Mouse (Mus musculus) ES-E14 (cell line): Measurements from ENCODE around the gene Lmx1b. TPM values are rescaled to one million over a fixed set of nuclear protein-coding genes. Genes with fewer than 3 reads are reported as not detected.

Experiments used
- DNase-seq: peaks from one replicate; pipeline ENCODE4 v3.0.0-alpha.2; 2013; ENCODE audit warnings: low read depth, low spot score
- H3K27ac ChIP-seq: 2 replicates; pipeline ENCODE4 v1.5.1; 2012; ENCODE audit warnings: low read depth, mild to moderate bottlenecking, low read length, moderate library complexity, mixed read lengths; ENCODE audit not compliant: poor library complexity, insufficient read depth, severe bottlenecking
- H3K36me3 ChIP-seq: 2 replicates; pipeline ENCODE4 v1.6.1; 2012; ENCODE audit warnings: mild to moderate bottlenecking, low read length, moderate library complexity, mixed read lengths; ENCODE audit not compliant: control insufficient read depth, poor library complexity, insufficient read depth, severe bottlenecking
- H3K4me1 ChIP-seq, 2 experiments: fragments of 150-350 bp in 1 of 2; sonication (generic) in 1 of 2; 2 replicates each; pipeline ENCODE4 v1.6.1; 2012; ENCODE audit warnings: low read length in 2 of 2, mild to moderate bottlenecking in 1 of 2, mixed read lengths in 1 of 2; ENCODE audit not compliant: control insufficient read depth in 2 of 2, insufficient read depth in 2 of 2, poor library complexity in 1 of 2
- H3K4me3 ChIP-seq, 2 experiments: fragments of 150-350 bp in 1 of 2; sonication (generic) in 1 of 2; 2 replicates each; pipeline ENCODE4 v1.5.1; 2012; ENCODE audit warnings: low read length in 2 of 2, low read depth in 1 of 2, mild to moderate bottlenecking in 1 of 2, mixed read lengths in 1 of 2; ENCODE audit not compliant: insufficient read depth in 1 of 2, poor library complexity in 1 of 2, severe bottlenecking in 1 of 2
- H3K9ac ChIP-seq: 2 replicates; pipeline ENCODE4 v1.6.1; 2012; ENCODE audit warnings: low read depth, mild to moderate bottlenecking, low read length, mixed read lengths; ENCODE audit not compliant: poor library complexity, insufficient read depth, severe bottlenecking
- H3K9me3 ChIP-seq: fragments of 150-350 bp; sonication (generic); 2 replicates; pipeline ENCODE4 v1.6.1; 2012; ENCODE audit warnings: low read depth, mild to moderate bottlenecking, low read length; ENCODE audit not compliant: control insufficient read depth, insufficient read depth
- CHD2 ChIP-seq: IDR thresholded peaks from 2 replicates; pipeline ENCODE4 v1.6.1; 2014; ENCODE audit warnings: mild to moderate bottlenecking, low read depth, low read length, inconsistent platforms
- HCFC1 ChIP-seq: IDR thresholded peaks from 2 replicates; pipeline ENCODE4 v1.6.1; 2012; ENCODE audit warnings: low read length, inconsistent platforms, borderline replicate concordance; ENCODE audit not compliant: insufficient read depth
- MAFK ChIP-seq: IDR thresholded peaks from 2 replicates; pipeline ENCODE4 v1.6.1; 2014; ENCODE audit warnings: mild to moderate bottlenecking, low read depth, low read length, inconsistent platforms; ENCODE audit not compliant: insufficient read depth
- ZC3H11A ChIP-seq: IDR thresholded peaks from 2 replicates; pipeline ENCODE4 v1.6.1; 2012; ENCODE audit warnings: low read depth, mild to moderate bottlenecking, inconsistent platforms, low read length, borderline replicate concordance
- ZNF384 ChIP-seq: IDR thresholded peaks from 2 replicates; pipeline ENCODE4 v1.6.1; 2012; ENCODE audit warnings: low read depth, low read length, inconsistent platforms
- in situ Hi-C, 2 experiments: fragments of 600-800 bp; cut with MboI; formaldehyde crosslinking; loops; one replicate each; pipeline ENCODE4 v1.15.1; 2025; ENCODE audit warnings: low sequenced_read_pairs in 2 of 2, inconsistent platforms in 1 of 2; ENCODE audit not compliant: unreplicated experiment in 2 of 2
- total RNA-seq: library from RNA; depleted of rRNA; stranded (reverse); fragments of 300-350 nt; gene quantifications from 2 replicates; pipeline ENCODE4 v1.2.3, GENCODE M21; 2012

Gene Lmx1b
- total RNA-seq, 1 experiment: 0.67 TPM

GRCm38 (mm10) chr2:33683095-33683494 lies 42.8 kb upstream of the Lmx1b start:
- no peak for TF ChIP-seq CHD2
- TF ChIP-seq ZNF384: no peak
- no peak for TF ChIP-seq ZC3H11A
- no peak for TF ChIP-seq MAFK
- no peak for TF ChIP-seq HCFC1
- Histone ChIP-seq H3K9me3 (no peaks in the 10 kb centered on the region), H3K9ac (no peak overlapping the region), H3K4me1 (no peaks in the 10 kb centered on the region), H3K4me3 (no peak overlapping the region), H3K27ac (no peak overlapping the region), H3K36me3 (no peaks in the 10 kb centered on the region)
- no peak for DNase-seq
- in situ Hi-C loops: no loop called here

- no peak overlapping the region for H3K4me3 ChIP-seq
- no peaks in the 10 kb centered on the region for H3K4me1 ChIP-seq
- no peaks in the 10 kb centered on the region for H3K9me3 ChIP-seq
- H3K36me3 ChIP-seq: no peaks in the 10 kb centered on the region
- TF ChIP-seq ZNF384 (peak; percentile 84), MAFK (no peak), ZC3H11A (peak; percentile 26; the same call in 1 of the 2 replicates), CHD2 (no peak), HCFC1 (no peak)
- DNase-seq: no peak
- in situ Hi-C loops: no loop called here
- H3K27ac ChIP-seq: no peak overlapping the region
- H3K9ac ChIP-seq: no peak overlapping the region
Observed at GRCm38 (mm10) chr2:33682219-33682618, 41.9 kb upstream of the Lmx1b start.

- DNase-seq: no peak
- in situ Hi-C loops: no loop called here
- H3K27ac ChIP-seq: no peak overlapping the region
- H3K4me3 ChIP-seq: no peak overlapping the region
- TF ChIP-seq ZNF384 (no peak), ZC3H11A (no peak), MAFK (no peak), HCFC1 (no peak), CHD2 (no peak)
- no peak overlapping the region for H3K9ac ChIP-seq
- H3K36me3 ChIP-seq: no peaks in the 10 kb centered on the region
- no peaks in the 10 kb centered on the region for H3K9me3 ChIP-seq
- H3K4me1 ChIP-seq: no peaks in the 10 kb centered on the region
Observed at GRCm38 (mm10) chr2:33678950-33679654, 38.8 kb upstream of the Lmx1b start.

GRCm38 (mm10) chr2:33672701-33673472 lies 32.6 kb upstream of the Lmx1b start:
- TF ChIP-seq MAFK: no peak
- no peak for TF ChIP-seq ZNF384
- no peak for TF ChIP-seq HCFC1
- TF ChIP-seq ZC3H11A: no peak
- no peak for TF ChIP-seq CHD2

More at GRCm38 (mm10) chr2:33672701-33673472, 32.6 kb upstream of the Lmx1b start:
- H3K9ac ChIP-seq: no peak overlapping the region
- H3K9me3 ChIP-seq: no peaks in the 10 kb centered on the region
- H3K27ac ChIP-seq: no peak overlapping the region
- H3K4me3 ChIP-seq: no peak overlapping the region
- H3K4me1 ChIP-seq: no peaks in the 10 kb centered on the region
- no peaks in the 10 kb centered on the region for H3K36me3 ChIP-seq
- in situ Hi-C loops: no loop called here
- DNase-seq: no peak
